Mouse (Mus musculus) CH12.LX (cell line): ENCODE measurements at regions not wholly inside any gene's neighbourhood (a gene's known extent, or its start where the extent isn't known, plus 50 kb on each side); places are given as distances from the start of the nearest gene placed in this dataset.

Source experiments
- BHLHE40 ChIP-seq: IDR thresholded peaks from 2 replicates; pipeline ENCODE4 v1.6.1; 2011; ENCODE audit warnings: mild to moderate bottlenecking, low read depth, low read length, improper control_type of control experiment
- CTCF ChIP-seq, 2 experiments: IDR thresholded peaks in 1 of 2; conservative IDR thresholded peaks in 1 of 2; 2 replicates each; pipeline ENCODE4 v1.5.1; 2011 to 2012; ENCODE audit warnings: low read depth in 2 of 2, low read length in 2 of 2, improper control_type of control experiment in 1 of 2, inconsistent platforms in 1 of 2, mild to moderate bottlenecking in 1 of 2, moderate library complexity in 1 of 2
- MAFK ChIP-seq: IDR thresholded peaks from 2 replicates; pipeline ENCODE4 v1.6.1; 2011; ENCODE audit warnings: low read length, improper control_type of control experiment; ENCODE audit not compliant: insufficient replicate concordance
- ZMIZ1 ChIP-seq: IDR thresholded peaks from 2 replicates; pipeline ENCODE4 v1.6.1; 2012; ENCODE audit warnings: low read depth, mild to moderate bottlenecking, inconsistent platforms, low read length, improper control_type of control experiment

DNA sequence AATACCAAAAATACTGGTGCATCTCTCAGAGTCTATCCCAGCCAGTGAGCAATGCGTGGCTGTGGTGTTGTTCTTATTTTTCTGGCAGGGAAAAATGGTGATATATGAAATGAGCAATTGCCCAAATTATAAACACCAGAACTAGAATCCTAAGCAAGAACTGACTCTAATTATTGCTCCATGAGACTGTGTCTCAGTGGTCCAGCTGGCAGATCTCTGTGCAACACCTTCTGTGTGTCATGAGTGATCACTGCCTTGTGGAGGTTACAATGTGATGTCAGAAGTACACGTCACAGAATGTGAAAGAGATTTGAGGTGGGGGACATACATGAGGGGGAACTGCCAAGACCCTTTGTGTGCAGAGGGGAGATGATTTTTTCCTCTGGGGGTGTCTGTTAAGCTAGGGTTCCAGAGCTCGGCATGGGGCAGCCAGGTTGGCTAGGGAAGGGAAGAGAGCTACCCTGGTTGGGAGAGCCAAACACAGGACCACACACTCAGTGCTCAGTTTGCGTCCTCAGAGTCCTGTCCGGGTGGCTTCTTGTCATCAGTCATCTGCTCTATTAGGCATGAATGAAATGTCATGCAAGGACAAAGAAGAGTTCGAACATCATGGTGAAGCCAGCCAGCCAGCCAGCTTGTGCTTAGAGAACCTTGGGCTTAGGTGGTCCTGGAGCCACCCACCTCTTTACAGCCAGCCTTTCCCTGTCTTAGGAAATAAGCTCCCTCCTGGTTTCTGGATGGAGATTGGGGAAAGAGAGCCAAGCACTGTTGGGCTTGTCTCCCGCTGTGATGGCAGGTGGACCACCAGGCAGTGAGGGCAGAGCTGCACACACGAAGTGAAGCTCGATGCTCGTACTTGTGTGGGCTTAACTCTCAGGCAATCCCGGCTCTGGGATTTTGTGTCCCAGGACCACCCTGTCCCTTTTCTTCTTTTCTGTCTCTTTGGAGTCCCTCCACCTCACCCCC is 189.5 kb upstream of the Map3k1 start:
- TF ChIP-seq BHLHE40 (no peak), ZMIZ1 (no peak), CTCF (conservative IDR thresholded peaks at IDR 0.05 in 1 of 2, IDR thresholded peaks at IDR 0.05 in 1 of 2; ENCODE audit: low read depth in 2 of 2, low read length in 2 of 2) (no peak), MAFK (no peak)
